Mouse (Mus musculus) layer of hippocampus, adult 9-11 months (tissue): ENCODE measurements around the gene Gm20425.
"Not testable (repeated sequence)": the region's sequence is repeated elsewhere in the genome, so short reads cannot be mapped to it uniquely, and the experiment has no call there.

Source experiments
- DNase-seq: peaks from one replicate; pipeline ENCODE4 v3.0.0; 2022

Gene Gm20425

GRCm38 (mm10) chr9:103214281-103214680 lies 15.8 kb downstream of the Gm20425 start:
- no peak for DNase-seq

- no peak for DNase-seq
Observed at GRCm38 (mm10) chr9:103213631-103214030, 16.5 kb downstream of the Gm20425 start.

GRCm38 (mm10) chr9:103212654-103213420 lies 17.3 kb downstream of the Gm20425 start:
- DNase-seq = no peak

- DNase-seq = no peak
Observed at GRCm38 (mm10) chr9:103208802-103209423, 21.2 kb downstream of the Gm20425 start.

- peak; percentile 77 for DNase-seq
Observed at GRCm38 (mm10) chr9:103207846-103208245, 22.3 kb downstream of the Gm20425 start.

GRCm38 (mm10) chr9:103205786-103206185 lies 24.3 kb downstream of the Gm20425 start:
- DNase-seq = no peak

- DNase-seq = peak; percentile 92
Observed at GRCm38 (mm10) chr9:103201561-103202260, 28.4 kb downstream of the Gm20425 start, which contains the start of gene Srprb. Gene Srprb (minus strand): TSS chr9:103202137.

GRCm38 (mm10) chr9:103188416-103188815 lies 41.7 kb downstream of the Gm20425 start:
- DNase-seq = no peak

- no peak for DNase-seq
Observed at GRCm38 (mm10) chr9:103186747-103187146, 43.4 kb downstream of the Gm20425 start.

- DNase-seq = no peak
Observed at GRCm38 (mm10) chr9:103185946-103186345, 44.2 kb downstream of the Gm20425 start.

- no peak for DNase-seq
Observed at GRCm38 (mm10) chr9:103184855-103185254, 45.3 kb downstream of the Gm20425 start.

- DNase-seq = no peak
Observed at GRCm38 (mm10) chr9:103181886-103182285, 48.2 kb downstream of the Gm20425 start.

GRCm38 (mm10) chr9:103180807-103181565 lies 49.1 kb downstream of the Gm20425 start:
- peak; percentile 70 for DNase-seq

- no peak for DNase-seq
Observed at GRCm38 (mm10) chr9:103180303-103180702, 49.8 kb downstream of the Gm20425 start.

GRCm38 (mm10) chr9:103175692-103176091 lies 54.4 kb downstream of the Gm20425 start:
- no peak for DNase-seq

GRCm38 (mm10) chr9:103174771-103175519 lies 55.2 kb downstream of the Gm20425 start:
- DNase-seq = no peak

- no peak for DNase-seq
Observed at GRCm38 (mm10) chr9:103168771-103169170, 61.3 kb downstream of the Gm20425 start.

GRCm38 (mm10) chr9:103168046-103168445 lies 62.1 kb downstream of the Gm20425 start:
- no peak for DNase-seq

GRCm38 (mm10) chr9:103163806-103164205 lies 66.3 kb downstream of the Gm20425 start:
- DNase-seq = no peak

- DNase-seq = not testable (repeated sequence)
Observed at GRCm38 (mm10) chr9:103155158-103155557, 74.9 kb downstream of the Gm20425 start.

GRCm38 (mm10) chr9:103154568-103154967 lies 75.5 kb downstream of the Gm20425 start:
- DNase-seq = no peak

GRCm38 (mm10) chr9:103153286-103153685 lies 76.8 kb downstream of the Gm20425 start:
- DNase-seq = no peak
